Mouse (Mus musculus) left cerebral cortex, adult 8-10 months (tissue): Measurements from ENCODE around the gene Ppp1cb. TPM values are rescaled to one million over a fixed set of nuclear protein-coding genes. Genes with fewer than 3 reads are reported as not detected.

Source experiments
- total RNA-seq, 4 experiments: library from RNA; stranded (reverse); gene quantifications; 2 replicates each; pipeline ENCODE4 v1.2.4; 2022

Gene Ppp1cb
- total RNA-seq, 4 experiments from 2014 or later: 369 to 425 (median 401) TPM

Other genes with a start within 250 kb of the Ppp1cb start
- gene Plb1, start 226.1 kb upstream of the Ppp1cb start, total RNA-seq: 1 to 10 TPM in 3 of 4 experiments, under 1 TPM in 1; 0.54 to 1.7 (median 1.3) TPM
- gene Yes1, start 152.3 kb downstream of the Ppp1cb start, total RNA-seq: 10 to 100 TPM; 13.0 to 15.5 (median 14.3) TPM